Mouse (Mus musculus) hindbrain, embryonic 14.5 days (tissue): ENCODE results near the gene 1500009C09Rik. TPM values are rescaled to one million over a fixed set of nuclear protein-coding genes. Genes with fewer than 3 reads are reported as not detected.
"Not testable (repeated sequence)": the region's sequence is repeated elsewhere in the genome, so short reads cannot be mapped to it uniquely, and the experiment has no call there.

Experiments
- ATAC-seq: fragments of 200-750 bp; cut with Nextera tagmentation; 2 replicates; pipeline ENCODE4 v1.8.0; 2017; ENCODE audit warnings: moderate number of reproducible peaks, mild to moderate bottlenecking, moderate TSS enrichment, moderate library complexity; ENCODE audit not compliant: low FRiP score
- DNase-seq: peaks from one replicate; pipeline ENCODE4 v3.0.0-alpha.2; 2015; ENCODE audit warnings: low spot score
- H3K27ac ChIP-seq: fragments of 300-500 bp; sonication (generic); 2 replicates; pipeline ENCODE4 v1.5.1; 2014; ENCODE audit warnings: mild to moderate bottlenecking, moderate library complexity
- H3K27me3 ChIP-seq: fragments of 300-500 bp; sonication (generic); 2 replicates; pipeline ENCODE4 v1.6.1; 2014; ENCODE audit warnings: mild to moderate bottlenecking, low read length, mixed read lengths; ENCODE audit not compliant: control insufficient read depth, insufficient read depth
- H3K36me3 ChIP-seq: fragments of 300-500 bp; sonication (generic); replicated peaks from 2 replicates; pipeline ENCODE4 v1.6.1; 2014; ENCODE audit not compliant: control insufficient read depth, insufficient read depth
- H3K4me1 ChIP-seq: fragments of 300-500 bp; sonication (generic); replicated peaks from 2 replicates; pipeline ENCODE4 v1.6.1; 2014; ENCODE audit warnings: antibody characterized with exemption, low read length, mixed read lengths; ENCODE audit not compliant: control insufficient read depth, insufficient read depth
- H3K4me2 ChIP-seq: fragments of 300-500 bp; sonication (generic); replicated peaks from 2 replicates; pipeline ENCODE4 v1.6.1; 2014; ENCODE audit warnings: mild to moderate bottlenecking, moderate library complexity
- H3K4me3 ChIP-seq: fragments of 300-500 bp; sonication (generic); replicated peaks from 2 replicates; pipeline ENCODE4 v1.5.1; 2014; ENCODE audit warnings: mild to moderate bottlenecking, low read length
- H3K9ac ChIP-seq: fragments of 300-500 bp; sonication (generic); 2 replicates; pipeline ENCODE4 v1.6.1; 2014
- H3K9me3 ChIP-seq: fragments of 300-500 bp; sonication (generic); 2 replicates; pipeline ENCODE4 v1.6.1; 2016; ENCODE audit warnings: low read length; ENCODE audit not compliant: control insufficient read depth
- WGBS: fragments of 180-500 bp; shearing (Covaris S2); extraction: QIAGEN DNeasy Blood & Tissue Kit; methylation state at CpG from one replicate; pipeline ENCODE4 v1.1.7; 2014; 5-methylcytosine and 5-hydroxymethylcytosine counted together
- polyA plus RNA-seq: library from polyadenylated mRNA; unstranded; fragments of >200 nt; fragmentation: Nextera tagmentation; extraction: Ambion mirVana; gene quantifications from 2 replicates; pipeline ENCODE4 v1.2.1, GENCODE M21; 2014

Gene 1500009C09Rik
- polyA plus RNA-seq, 1 experiment from 2014 or later, result 13.2 TPM

- ATAC-seq, result no peak
Observed at GRCm38 (mm10) chr15:82243742-82244114, 8.5 kb upstream of the 1500009C09Rik start.

GRCm38 (mm10) chr15:82244115-82244804 is 7.9 kb upstream of the 1500009C09Rik start, which contains the start of gene Cenpm:
TSS of gene Cenpm (minus strand) at chr15:82244748.
- H3K36me3 ChIP-seq, result no peaks in the 10 kb centered on the region
- H3K9ac ChIP-seq, result peak within 1 kb of the TSS; percentile 59
- 0 out of 2 replicates have a peak within 1 kb of the TSS, but pooled peaks have one; percentile 9 for H3K27ac ChIP-seq
- peak; percentile 89 for DNase-seq
- H3K9me3 ChIP-seq, result no peaks in the 10 kb centered on the region
- peak within 1 kb of the TSS; percentile 50 for H3K4me3 ChIP-seq
- H3K27me3 ChIP-seq, result no peaks in the 10 kb centered on the region
- peak; percentile 99 for ATAC-seq
- H3K4me1 ChIP-seq, result peaks cover 4% of the 10 kb centered on the region; the same call in 1 of the 2 replicates
- H3K4me2 ChIP-seq, result peak within 1 kb of the TSS; percentile 89
- WGBS, result under 1% methylated on average over 65 of the region's 65 CpGs

More at GRCm38 (mm10) chr15:82243742-82244114, 8.5 kb upstream of the 1500009C09Rik start:
- 6% methylated on average over 12 of the region's 12 CpGs for WGBS
- Histone ChIP-seq H3K36me3 (no peaks in the 10 kb centered on the region), H3K4me2 (peak overlapping the region; percentile 89), H3K4me3 (peak overlapping the region; percentile 50), H3K27ac (0 out of 2 replicates have a peak overlapping the region, but pooled peaks have one; percentile 9), H3K9ac (peak overlapping the region; percentile 59), H3K4me1 (peaks cover 4% of the 10 kb centered on the region; the same call in 1 of the 2 replicates), H3K9me3 (no peaks in the 10 kb centered on the region), H3K27me3 (no peaks in the 10 kb centered on the region)
- DNase-seq, result no peak

- H3K9me3 ChIP-seq, H3K36me3 ChIP-seq, ATAC-seq, DNase-seq, H3K27ac ChIP-seq, H3K4me1 ChIP-seq, H3K27me3 ChIP-seq: not testable (repeated sequence)
- peak overlapping the region; percentile 89 for H3K4me2 ChIP-seq
- H3K9ac ChIP-seq, result 0 out of 2 replicates have a peak overlapping the region, but pooled peaks have one; percentile 59
- WGBS, result 22% methylated on average over 9 of the region's 9 CpGs
- H3K4me3 ChIP-seq, result peak overlapping the region; percentile 50
Observed at GRCm38 (mm10) chr15:82244805-82245161, 7.4 kb upstream of the 1500009C09Rik start.

GRCm38 (mm10) chr15:82247131-82247776 is 4.9 kb upstream of the 1500009C09Rik start:
- ATAC-seq (no peak), DNase-seq (no peak)
- no peak overlapping the region for H3K4me3 ChIP-seq
- no peaks in the 10 kb centered on the region for H3K9me3 ChIP-seq
- no peak overlapping the region for H3K9ac ChIP-seq
- H3K27me3 ChIP-seq, result no peaks in the 10 kb centered on the region
- 78% methylated on average over 3 of the region's 3 CpGs for WGBS
- H3K27ac ChIP-seq, result no peak overlapping the region
- no peak overlapping the region for H3K4me2 ChIP-seq
- no peaks in the 10 kb centered on the region for H3K36me3 ChIP-seq
- H3K4me1 ChIP-seq, result peaks cover 4% of the 10 kb centered on the region; the same call in 1 of the 2 replicates

GRCm38 (mm10) chr15:82251579-82251978 is 618 bp upstream of the 1500009C09Rik start:
- H3K9me3 ChIP-seq, result no peaks in the 10 kb centered on the region
- peaks cover 13% of the 10 kb centered on the region for H3K4me1 ChIP-seq
- no peak overlapping the region for H3K4me2 ChIP-seq
- H3K4me3 ChIP-seq, result no peak overlapping the region
- 97% methylated on average over 3 of the region's 3 CpGs for WGBS
- no peak overlapping the region for H3K9ac ChIP-seq
- no peak for DNase-seq
- no peak for ATAC-seq
- H3K27ac ChIP-seq, result no peak overlapping the region
- H3K27me3 ChIP-seq, result no peaks in the 10 kb centered on the region
- H3K36me3 ChIP-seq, result no peaks in the 10 kb centered on the region

GRCm38 (mm10) chr15:82255248-82255647 is 3.1 kb downstream of the 1500009C09Rik start:
- no peaks in the 10 kb centered on the region for H3K27me3 ChIP-seq
- peak overlapping the region; percentile 83 for H3K27ac ChIP-seq
- no peaks in the 10 kb centered on the region for H3K9me3 ChIP-seq
- H3K4me2 ChIP-seq, result peak overlapping the region; percentile 53
- WGBS, result 44% methylated on average over 4 of the region's 4 CpGs
- no peak overlapping the region for H3K4me3 ChIP-seq
- ATAC-seq (no peak), DNase-seq (no peak)
- peaks cover 26% of the 10 kb centered on the region for H3K4me1 ChIP-seq
- H3K9ac ChIP-seq, result no peak overlapping the region
- H3K36me3 ChIP-seq, result no peaks in the 10 kb centered on the region

GRCm38 (mm10) chr15:82255944-82256383 is 3.8 kb downstream of the 1500009C09Rik start:
- peak overlapping the region; percentile 67 for H3K9ac ChIP-seq
- H3K4me1 ChIP-seq, result peaks cover 26% of the 10 kb centered on the region
- peak overlapping the region; percentile 40 for H3K4me3 ChIP-seq
- H3K27me3 ChIP-seq, result no peaks in the 10 kb centered on the region
- no peaks in the 10 kb centered on the region for H3K36me3 ChIP-seq
- H3K4me2 ChIP-seq, result peak overlapping the region; percentile 53
- 5% methylated on average over 10 of the region's 10 CpGs for WGBS
- peak overlapping the region; percentile 83 for H3K27ac ChIP-seq
- ATAC-seq (peak; percentile 92), DNase-seq (peak; percentile 78)
- no peaks in the 10 kb centered on the region for H3K9me3 ChIP-seq

GRCm38 (mm10) chr15:82259510-82259909 is 7.3 kb downstream of the 1500009C09Rik start:
- 10% methylated on average over 16 of the region's 16 CpGs for WGBS

GRCm38 (mm10) chr15:82266356-82266755 is 14.2 kb downstream of the 1500009C09Rik start:
- Histone ChIP-seq H3K27ac (no peak overlapping the region), H3K9me3 (no peaks in the 10 kb centered on the region), H3K36me3 (no peaks in the 10 kb centered on the region), H3K27me3 (no peaks in the 10 kb centered on the region), H3K4me3 (no peak overlapping the region), H3K4me2 (no peak overlapping the region), H3K9ac (no peak overlapping the region), H3K4me1 (peaks cover 20% of the 10 kb centered on the region)
- DNase-seq (peak; percentile 86), ATAC-seq (no peak)
- WGBS, result 14% methylated on average over 6 of the region's 6 CpGs

More at GRCm38 (mm10) chr15:82259510-82259909, 7.3 kb downstream of the 1500009C09Rik start:
- no peak overlapping the region for H3K4me3 ChIP-seq
- no peaks in the 10 kb centered on the region for H3K27me3 ChIP-seq
- no peak overlapping the region for H3K4me2 ChIP-seq
- no peak overlapping the region for H3K27ac ChIP-seq
- ATAC-seq (no peak), DNase-seq (peak; percentile 59)
- peaks cover 26% of the 10 kb centered on the region for H3K4me1 ChIP-seq
- no peaks in the 10 kb centered on the region for H3K36me3 ChIP-seq
- H3K9me3 ChIP-seq, result no peaks in the 10 kb centered on the region
- H3K9ac ChIP-seq, result no peak overlapping the region
